Mouse (Mus musculus) adrenal gland, adult 8-10 months (tissue): ENCODE measurements around the gene Prr15. TPM values are rescaled to one million over a fixed set of nuclear protein-coding genes. Genes with fewer than 3 reads are reported as not detected.

ENCODE experiments used
- DNase-seq: peaks from one replicate; pipeline ENCODE4 v3.0.0; 2022
- total RNA-seq, 4 experiments: library from RNA; stranded (reverse); gene quantifications; 2 replicates each; pipeline ENCODE4 v1.2.4; 2022

Gene Prr15
- 10 to 100 TPM in 2 of 4 experiments, 1 to 10 TPM in 2; 2.8 to 16.1 (median 9.2) TPM for total RNA-seq

DNA sequence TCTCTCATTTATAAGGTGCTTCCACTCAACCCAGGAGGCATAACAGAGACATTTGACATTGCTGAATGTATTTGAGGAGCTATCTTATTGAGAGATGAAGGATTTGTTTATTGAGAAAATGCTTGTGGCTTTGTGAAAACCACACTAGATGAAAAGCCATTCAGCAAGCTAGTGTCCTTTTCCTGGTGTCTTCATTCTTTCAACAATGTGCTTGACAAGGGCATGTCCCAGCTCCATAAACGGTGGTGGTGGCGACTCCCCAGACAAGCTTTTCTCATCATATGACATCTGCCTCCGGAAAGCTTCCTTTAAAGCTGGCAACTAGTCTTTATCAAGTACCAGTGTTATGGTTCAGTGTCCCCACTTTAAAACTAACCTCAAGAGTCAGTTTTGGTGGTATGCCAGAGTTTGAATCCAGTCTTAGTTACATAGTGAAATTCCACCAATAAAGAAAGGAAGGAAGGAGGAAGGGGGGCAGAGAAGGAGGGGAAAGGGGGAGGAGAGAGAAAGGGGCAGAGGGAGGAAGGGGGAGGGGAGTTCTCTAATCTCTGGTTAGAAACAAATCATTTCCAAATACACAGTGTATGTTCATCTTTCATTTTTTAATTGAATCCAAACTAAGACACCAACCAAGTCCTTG lies at the start of gene Prr15:
TSS of gene Prr15 (plus strand) at position 590 of the 640 bp plus-strand sequence.
- DNase-seq = no peak

GRCm38 (mm10) chr6:54277234-54277633 lies 48.4 kb upstream of the Prr15 start:
- DNase-seq = no peak

DNA sequence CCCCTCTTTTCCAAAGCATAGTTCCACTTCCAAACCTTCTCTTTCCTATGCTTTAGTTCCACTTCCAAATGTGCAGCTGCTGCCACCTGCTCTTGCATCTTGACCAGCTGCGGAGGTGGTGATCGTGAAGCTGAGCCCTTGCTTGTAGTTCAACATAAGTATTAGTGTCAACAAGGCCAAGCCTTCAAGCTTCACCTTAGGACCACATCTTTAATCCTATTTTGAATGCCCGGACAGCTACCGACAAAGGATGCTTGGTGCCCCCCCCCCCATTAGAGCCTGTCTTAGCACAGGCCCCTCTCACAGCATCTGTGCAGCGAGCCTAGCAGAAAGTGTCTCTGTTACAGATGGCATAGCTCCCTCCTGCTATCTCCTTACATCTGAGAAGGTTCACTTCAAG lies 47.8 kb upstream of the Prr15 start:
- DNase-seq = no peak

DNA sequence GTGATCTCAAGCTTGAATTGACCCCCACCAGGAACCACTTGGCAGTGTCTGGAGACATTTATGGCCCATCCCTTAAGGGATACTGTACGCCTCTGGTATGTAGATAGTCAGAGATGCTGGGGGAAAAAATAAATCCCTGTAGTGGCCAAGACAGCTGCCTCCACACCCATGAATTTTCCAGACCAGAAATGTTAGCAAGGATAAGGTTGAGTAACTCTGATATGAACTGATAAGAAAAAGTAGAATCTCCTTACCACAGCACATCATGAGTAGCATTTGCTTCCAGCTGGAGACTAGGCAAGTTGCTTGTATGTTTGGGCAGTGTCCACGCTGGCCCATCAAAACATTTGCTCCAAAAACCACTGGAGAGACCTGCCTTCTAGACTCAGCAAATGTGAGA lies 47.0 kb upstream of the Prr15 start:
- no peak for DNase-seq

- no peak for DNase-seq
These were observed 46.2 kb upstream of the Prr15 start for GRCm38 (mm10) chr6:54279391-54279790.

DNA sequence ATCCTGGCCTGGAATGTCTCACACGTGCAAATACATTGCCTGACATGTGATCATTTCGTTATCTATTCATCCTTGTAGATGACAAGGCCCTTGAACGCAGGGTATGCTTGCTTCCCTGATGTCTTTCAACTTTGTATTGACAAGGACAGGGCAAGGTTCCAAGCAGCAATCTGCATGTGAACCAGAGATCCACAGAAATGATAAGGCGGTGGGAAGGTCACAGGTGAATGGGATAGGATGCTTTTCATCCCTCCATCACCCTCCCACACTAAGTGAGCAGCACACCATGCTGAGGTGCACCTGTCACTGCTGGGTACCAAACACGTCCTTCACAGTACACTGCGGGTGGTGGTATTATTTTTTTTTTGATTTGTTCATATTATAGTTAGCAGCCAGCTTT lies 45.4 kb upstream of the Prr15 start:
- DNase-seq = no peak

DNA sequence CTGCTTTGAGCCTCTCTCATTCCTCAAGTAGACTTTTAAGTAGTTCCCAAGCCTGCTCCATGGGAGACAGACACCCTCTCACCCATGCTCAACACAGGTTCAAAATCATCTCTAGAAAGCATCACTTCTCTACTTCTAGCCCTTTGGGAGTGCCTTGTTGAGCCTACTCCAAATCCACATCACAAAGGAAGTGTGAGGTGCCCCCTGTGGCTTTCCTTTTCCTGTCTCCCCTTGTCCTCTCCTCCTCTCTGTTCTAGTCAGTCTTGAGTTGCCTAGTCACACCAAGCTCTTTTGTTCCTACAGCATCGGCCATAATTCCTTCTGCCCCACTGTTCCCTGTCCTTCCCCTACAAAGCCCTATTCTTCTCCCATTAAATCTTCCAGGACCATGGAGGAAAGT lies 42.3 kb upstream of the Prr15 start:
- DNase-seq = no peak

DNA sequence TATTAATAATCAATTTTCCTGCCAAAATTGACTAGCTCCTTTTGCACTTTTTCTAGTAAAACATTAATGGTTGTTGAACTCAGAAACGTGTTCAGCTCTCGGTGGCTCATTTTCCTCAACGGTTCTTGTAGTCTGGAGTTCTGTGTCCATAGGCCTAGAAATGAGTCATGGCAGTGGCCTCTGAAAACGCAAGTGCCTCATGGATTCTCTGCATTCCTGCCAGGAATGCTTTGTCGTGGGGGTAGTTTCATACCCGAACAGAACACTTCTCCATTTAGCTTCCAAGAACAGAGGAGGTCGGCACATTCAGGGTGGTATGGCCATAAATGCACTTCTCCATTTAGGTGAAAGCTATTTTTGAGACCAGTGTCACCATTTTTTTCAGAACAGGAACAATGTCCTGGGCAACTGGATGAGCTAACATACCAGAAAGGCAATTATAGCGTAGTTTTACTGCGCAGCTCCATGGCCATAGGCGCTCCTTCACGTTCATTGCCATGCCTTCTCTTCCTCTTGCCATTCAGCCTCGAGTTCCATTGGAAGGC lies 41.4 kb upstream of the Prr15 start:
- no peak for DNase-seq

DNA sequence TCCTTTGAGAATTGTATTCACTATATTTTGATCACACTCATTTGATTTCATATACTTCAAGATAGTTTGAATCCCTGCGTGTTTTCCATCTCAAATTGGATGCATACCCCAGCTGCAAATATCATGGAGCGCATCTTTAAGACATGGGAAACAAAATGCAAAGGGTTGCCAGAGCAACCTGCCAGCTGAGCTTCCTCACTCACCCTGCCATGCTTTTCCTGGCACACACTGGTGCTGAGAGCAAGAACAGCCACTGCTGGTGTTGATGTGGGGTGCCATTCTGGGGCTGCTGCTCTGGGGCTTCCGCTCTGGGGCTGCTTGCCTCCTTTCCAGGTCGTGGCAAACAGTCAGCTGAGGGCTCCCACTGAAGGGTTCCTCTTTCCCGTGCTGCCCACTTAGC lies 38.8 kb upstream of the Prr15 start:
- DNase-seq = no peak

GRCm38 (mm10) chr6:54289774-54290500 lies 35.7 kb upstream of the Prr15 start:
- DNase-seq = no peak

DNA sequence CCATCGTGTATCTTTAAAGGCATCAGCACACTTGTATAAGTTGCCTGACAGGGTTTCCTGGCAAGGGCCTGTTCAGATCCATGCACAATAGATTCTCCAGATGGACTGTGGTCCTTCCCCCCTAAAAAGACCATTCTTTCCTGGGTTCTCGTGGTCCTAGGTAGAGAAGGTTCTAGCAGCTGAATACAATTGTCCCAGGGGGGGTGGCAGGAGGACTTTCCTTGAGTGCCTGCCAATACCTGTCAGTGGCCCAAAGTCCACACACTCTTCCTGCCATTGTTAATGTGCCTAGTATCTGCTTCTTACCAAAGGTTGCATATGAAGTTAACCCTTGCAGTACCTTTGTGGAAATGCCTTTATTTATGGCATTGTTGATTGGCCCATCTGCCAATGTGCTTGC lies 28.4 kb upstream of the Prr15 start:
- no peak for DNase-seq

DNA sequence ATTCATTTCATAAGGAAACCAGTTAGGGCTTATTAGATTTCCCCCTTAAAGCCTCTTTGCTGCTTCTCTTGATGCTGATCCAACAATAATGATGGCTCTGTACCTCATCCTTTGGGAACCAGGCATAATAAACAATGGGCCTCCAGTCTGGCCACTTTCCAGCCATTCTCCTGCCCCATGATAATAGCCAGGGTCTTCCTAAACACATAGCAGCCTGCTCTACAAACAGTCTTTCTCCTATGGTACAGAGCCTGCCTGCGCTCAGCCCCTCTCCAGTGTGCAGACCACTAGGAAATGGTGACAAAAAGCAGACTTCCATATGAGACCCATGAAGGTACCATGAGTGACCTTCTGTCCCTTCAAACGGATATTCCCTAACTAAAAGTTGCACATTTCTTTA lies 26.2 kb upstream of the Prr15 start:
- no peak for DNase-seq

DNA sequence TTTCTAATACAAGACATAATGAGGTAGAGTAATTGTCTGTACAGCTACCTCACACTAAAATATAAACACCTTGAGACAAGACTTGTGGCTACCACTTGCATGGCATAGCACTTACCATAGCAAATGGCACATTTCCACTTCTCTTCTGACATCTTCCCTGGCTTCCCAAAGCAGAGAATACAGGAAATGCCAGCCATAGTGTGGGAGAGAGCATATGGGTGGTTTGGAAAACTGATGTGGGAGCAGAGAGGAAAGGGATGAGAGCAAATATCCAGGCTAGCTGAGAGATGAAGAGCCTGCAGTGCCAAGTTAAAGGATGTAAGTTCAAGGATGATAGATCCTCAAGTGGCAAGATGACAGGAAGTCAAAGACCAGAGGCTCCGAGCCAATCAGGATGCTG lies 19.9 kb upstream of the Prr15 start:
- DNase-seq = no peak

- DNase-seq = no peak
These were observed 12.6 kb upstream of the Prr15 start for GRCm38 (mm10) chr6:54313071-54313470.

GRCm38 (mm10) chr6:54318618-54319017 lies 7.0 kb upstream of the Prr15 start:
- no peak for DNase-seq

DNA sequence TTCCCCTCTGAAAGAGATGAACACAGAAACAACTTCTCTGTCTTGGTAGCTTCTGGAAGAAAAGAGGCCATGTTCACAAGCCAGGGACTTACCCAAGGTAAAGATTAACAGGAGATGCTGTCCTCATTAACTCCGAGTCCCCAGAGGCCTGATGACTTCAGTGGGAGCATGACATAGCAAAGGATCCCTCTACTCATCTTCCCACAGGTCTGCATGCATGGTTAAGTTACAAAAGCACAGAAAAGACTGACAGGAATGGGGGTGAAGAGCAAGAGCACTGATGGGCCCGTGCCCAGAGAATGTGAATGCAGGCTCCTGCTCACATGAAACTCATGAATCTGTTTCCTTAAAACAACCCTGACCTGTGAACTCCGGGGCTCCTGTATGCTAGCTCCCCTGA lies 6.4 kb upstream of the Prr15 start:
- DNase-seq = no peak

GRCm38 (mm10) chr6:54320236-54320635 lies 5.4 kb upstream of the Prr15 start:
- no peak for DNase-seq

DNA sequence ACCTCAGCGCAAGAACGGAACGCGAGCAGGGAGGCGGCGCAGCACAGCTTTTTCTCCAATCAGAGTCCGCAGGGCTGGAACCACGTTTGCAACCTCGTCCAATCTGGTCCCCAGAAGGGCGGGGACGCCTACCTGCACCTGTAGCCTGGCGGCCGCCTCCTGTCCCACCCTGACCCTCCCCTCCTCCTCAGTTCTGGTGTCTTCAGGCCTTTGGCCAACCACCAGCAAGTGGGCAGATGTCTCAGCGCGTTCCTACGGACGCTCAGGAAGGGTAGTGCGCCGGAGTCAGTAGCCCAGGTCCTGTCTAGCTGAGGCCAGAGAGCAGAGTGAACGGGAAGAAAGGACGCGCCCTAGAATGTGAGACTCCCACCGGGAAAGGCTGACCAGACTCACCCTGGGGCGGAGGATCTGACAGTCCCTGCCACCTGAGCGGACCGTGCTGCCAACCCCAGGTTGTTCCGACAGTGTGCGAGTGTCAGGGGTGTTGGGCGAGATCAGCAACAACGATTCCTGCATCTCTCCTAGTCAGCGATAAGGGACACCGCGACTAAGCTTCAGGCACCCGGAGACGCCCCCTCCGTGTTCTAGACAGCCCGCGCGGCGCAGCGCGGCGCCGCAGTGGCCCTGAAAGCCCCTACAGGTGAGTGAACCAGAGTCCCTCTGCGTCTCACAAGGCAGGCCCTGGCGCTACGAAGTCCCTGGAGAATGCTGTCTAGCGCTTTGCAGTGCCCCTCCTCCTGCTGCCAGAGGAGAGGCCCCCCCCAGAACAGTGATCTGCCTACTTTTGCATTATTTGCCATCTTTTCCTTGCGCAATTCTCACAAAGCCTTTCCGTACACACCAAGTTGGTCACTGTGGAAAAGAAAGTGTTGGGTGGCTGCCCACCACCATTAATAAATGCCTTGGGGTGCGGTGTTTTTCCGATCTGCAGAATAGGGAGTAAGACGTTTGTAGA lies 1.3 kb downstream of the Prr15 start:
- peak; percentile 42 for DNase-seq

- DNase-seq = peak; percentile 39
These were observed 2.0 kb downstream of the Prr15 start for GRCm38 (mm10) chr6:54327626-54328003.

DNA sequence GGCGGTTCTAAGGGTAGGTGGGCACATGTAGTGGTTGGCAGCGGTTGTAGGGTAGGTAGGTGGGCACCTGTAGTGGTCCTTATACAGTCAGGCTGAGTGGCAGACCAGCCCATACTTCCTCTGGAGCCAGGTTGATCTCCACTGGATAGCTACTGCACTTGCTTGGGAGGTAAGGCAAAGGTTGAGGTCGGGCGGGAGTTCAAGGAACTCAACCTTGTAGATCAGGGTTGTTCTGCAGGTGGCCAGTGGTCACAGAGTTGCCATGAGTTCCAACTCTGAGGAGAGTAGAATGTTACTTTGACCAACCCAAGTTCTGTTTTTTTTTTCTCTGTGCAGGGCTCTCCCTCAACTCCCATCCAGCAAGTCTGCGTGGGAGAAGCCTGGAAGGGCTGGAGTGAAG lies 3.1 kb downstream of the Prr15 start:
- no peak for DNase-seq

GRCm38 (mm10) chr6:54329598-54329997 lies 4.0 kb downstream of the Prr15 start:
- no peak for DNase-seq

GRCm38 (mm10) chr6:54330166-54330565 lies 4.5 kb downstream of the Prr15 start:
- DNase-seq = no peak

GRCm38 (mm10) chr6:54331765-54332164 lies 6.1 kb downstream of the Prr15 start:
- no peak for DNase-seq
